Mouse (Mus musculus) embryonic facial prominence, embryonic 10.5 days (tissue): ENCODE data around the gene Tbc1d14. TPM values are rescaled to one million over a fixed set of nuclear protein-coding genes. Genes with fewer than 3 reads are reported as not detected.

Source experiments
- DNase-seq: peaks from one replicate; pipeline ENCODE4 v3.0.0-alpha.2; 2017; ENCODE audit warnings: low spot score
- H3K27ac ChIP-seq: fragments of 300-500 bp; sonication (generic); replicated peaks from 2 replicates; pipeline ENCODE4 v1.5.1; 2016; ENCODE audit warnings: mild to moderate bottlenecking
- H3K27me3 ChIP-seq: fragments of 300-500 bp; sonication (generic); replicated peaks from 2 replicates; pipeline ENCODE4 v1.6.1; 2016; ENCODE audit warnings: low read depth, mild to moderate bottlenecking; ENCODE audit not compliant: poor library complexity, severe bottlenecking
- H3K36me3 ChIP-seq: fragments of 300-500 bp; sonication (generic); replicated peaks from 2 replicates; pipeline ENCODE4 v1.6.1; 2016; ENCODE audit warnings: mild to moderate bottlenecking, moderate library complexity
- H3K4me1 ChIP-seq: fragments of 300-500 bp; sonication (generic); 2 replicates; pipeline ENCODE4 v1.6.1; 2016
- H3K4me3 ChIP-seq: fragments of 300-500 bp; sonication (generic); 2 replicates; pipeline ENCODE4 v1.5.1; 2016; ENCODE audit warnings: mild to moderate bottlenecking, moderate library complexity
- H3K9me3 ChIP-seq: fragments of 300-500 bp; sonication (generic); 2 replicates; pipeline ENCODE4 v1.6.1; 2016; ENCODE audit warnings: mild to moderate bottlenecking
- WGBS: fragments of 180-500 bp; shearing (Covaris S2); methylation state at CpG from one replicate; pipeline ENCODE4 v1.1.7; 2016; 5-methylcytosine and 5-hydroxymethylcytosine counted together
- polyA plus RNA-seq: library from polyadenylated mRNA; unstranded; fragments of >200 nt; fragmentation: Nextera tagmentation; extraction: Ambion mirVana; gene quantifications from 2 replicates; pipeline ENCODE4 v1.2.1, GENCODE M21; 2016

The Tbc1d14 gene
- polyA plus RNA-seq, 1 experiment from 2014 or later, result 39.9 TPM

DNA sequence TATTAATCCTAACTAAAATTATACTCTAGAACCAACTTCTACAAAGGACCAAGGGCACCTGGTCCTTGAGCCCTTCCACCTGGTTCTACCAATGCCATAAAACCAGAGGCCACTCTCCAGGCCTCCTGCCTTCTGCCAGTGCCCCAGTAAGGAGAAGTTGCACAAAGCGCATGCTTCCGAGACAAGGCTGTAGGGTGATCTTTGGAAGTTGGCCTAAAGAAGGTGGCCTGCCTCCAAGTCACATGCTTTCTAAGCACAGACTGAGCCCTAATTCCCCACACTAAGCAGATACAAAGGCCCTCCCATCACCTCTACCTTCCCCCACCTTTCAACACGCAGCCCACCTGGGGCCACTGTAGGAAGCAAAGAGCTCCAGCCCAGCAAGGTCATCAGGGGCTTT is 17.8 kb downstream of the Tbc1d14 start:
- WGBS, result 83% methylated on average over 3 of the region's 3 CpGs
- Histone ChIP-seq H3K4me1 (peaks cover 31% of the 10 kb centered on the region), H3K36me3 (peaks cover 16% of the 10 kb centered on the region), H3K27me3 (no peaks in the 10 kb centered on the region; the same call in 1 of the 2 replicates), H3K9me3 (no peaks in the 10 kb centered on the region), H3K27ac (no peak overlapping the region), H3K4me3 (no peak overlapping the region)
- DNase-seq, result no peak

DNA sequence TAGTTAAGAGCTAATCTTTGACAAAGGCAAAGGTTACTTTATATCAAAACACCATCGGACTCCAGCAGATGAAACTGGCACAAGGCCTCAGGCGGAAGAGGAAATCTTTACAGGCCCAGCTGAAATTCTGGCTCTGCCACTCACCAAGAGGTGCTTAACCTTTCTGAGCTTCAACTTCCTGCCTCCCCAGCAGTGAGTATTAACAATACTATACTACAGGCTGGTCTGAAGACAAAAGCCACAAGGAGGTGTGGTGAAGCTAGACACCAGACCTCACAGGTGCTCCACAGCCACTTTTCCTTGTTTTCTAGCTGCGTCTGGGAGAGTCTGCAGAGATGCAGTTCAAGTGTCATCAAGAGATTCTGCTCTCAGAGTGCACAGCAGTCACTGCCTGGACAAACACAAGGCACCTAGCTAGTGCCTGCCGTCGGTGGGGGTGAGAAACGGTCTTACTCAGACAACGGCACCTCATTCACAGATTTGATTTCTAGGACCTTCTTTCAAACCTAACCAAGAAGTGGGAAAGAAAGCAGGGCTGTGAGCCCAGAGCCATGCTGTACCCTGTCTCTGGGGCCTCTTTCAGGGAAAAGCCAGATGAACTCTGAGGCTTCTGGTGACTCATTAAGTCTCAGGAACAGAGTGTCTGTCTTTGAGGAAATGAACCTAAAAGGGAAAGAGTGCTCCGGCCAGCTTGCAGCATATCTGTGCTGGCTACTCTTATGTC is 18.8 kb downstream of the Tbc1d14 start:
- WGBS, result 55% methylated on average over 8 of the region's 8 CpGs

DNA sequence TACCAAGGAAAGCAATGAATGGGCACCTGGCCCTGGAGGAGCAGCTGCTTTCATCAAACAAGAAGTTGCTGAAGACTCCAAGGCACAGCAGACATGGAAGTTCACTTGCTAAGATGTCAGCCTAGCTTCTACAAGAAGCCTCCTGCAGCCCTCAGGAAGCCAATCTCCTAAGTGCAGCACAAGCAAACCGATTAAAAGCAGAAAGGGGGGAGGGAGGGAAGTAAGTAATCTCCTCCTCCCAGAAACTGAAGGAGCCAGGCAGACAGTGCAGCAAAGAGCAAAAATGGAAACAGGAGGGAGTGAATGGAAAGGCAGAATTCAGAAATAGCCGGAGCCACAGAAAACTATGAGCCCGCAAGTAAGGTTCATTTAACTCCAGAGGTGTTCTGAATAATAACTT is 19.7 kb downstream of the Tbc1d14 start:
- Histone ChIP-seq H3K27ac (no peak overlapping the region), H3K9me3 (no peaks in the 10 kb centered on the region), H3K4me3 (no peak overlapping the region), H3K4me1 (peaks cover 29% of the 10 kb centered on the region), H3K27me3 (no peaks in the 10 kb centered on the region), H3K36me3 (peaks cover 21% of the 10 kb centered on the region)
- WGBS, result 57% methylated on average over 3 of the region's 3 CpGs
- DNase-seq, result no peak

More for the DNA sequence above, 18.8 kb downstream of the Tbc1d14 start:
- peaks cover 24% of the 10 kb centered on the region for H3K4me1 ChIP-seq
- no peak for DNase-seq
- no peaks in the 10 kb centered on the region for H3K27me3 ChIP-seq
- no peak overlapping the region for H3K4me3 ChIP-seq
- H3K9me3 ChIP-seq, result no peaks in the 10 kb centered on the region
- H3K36me3 ChIP-seq, result peaks cover 21% of the 10 kb centered on the region
- no peak overlapping the region for H3K27ac ChIP-seq

DNA sequence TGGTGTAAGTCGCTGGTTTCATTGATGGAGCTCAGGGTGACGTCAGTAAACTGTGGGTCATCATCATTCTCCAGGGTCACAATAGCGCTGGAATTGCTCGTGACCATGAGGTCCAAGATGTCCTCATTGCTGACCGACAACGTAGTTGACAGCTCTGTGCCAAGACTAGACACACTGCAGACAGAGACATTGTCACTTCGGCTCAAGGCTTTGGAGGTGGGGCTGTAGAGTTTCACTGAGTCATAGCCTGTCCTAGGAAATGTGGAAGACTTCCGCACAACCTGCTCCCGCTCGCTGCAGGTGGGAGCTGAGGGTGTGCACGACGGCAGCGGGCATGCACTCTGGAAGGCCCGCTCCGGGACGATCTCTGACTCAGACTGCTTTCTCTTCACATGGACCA is 21.7 kb downstream of the Tbc1d14 start:
- WGBS, result 94% methylated on average over 16 of the region's 16 CpGs
- Histone ChIP-seq H3K27me3 (no peaks in the 10 kb centered on the region), H3K36me3 (peaks cover 21% of the 10 kb centered on the region), H3K27ac (no peak overlapping the region), H3K4me1 (peaks cover 44% of the 10 kb centered on the region), H3K9me3 (no peaks in the 10 kb centered on the region), H3K4me3 (no peak overlapping the region)
- DNase-seq, result no peak

DNA sequence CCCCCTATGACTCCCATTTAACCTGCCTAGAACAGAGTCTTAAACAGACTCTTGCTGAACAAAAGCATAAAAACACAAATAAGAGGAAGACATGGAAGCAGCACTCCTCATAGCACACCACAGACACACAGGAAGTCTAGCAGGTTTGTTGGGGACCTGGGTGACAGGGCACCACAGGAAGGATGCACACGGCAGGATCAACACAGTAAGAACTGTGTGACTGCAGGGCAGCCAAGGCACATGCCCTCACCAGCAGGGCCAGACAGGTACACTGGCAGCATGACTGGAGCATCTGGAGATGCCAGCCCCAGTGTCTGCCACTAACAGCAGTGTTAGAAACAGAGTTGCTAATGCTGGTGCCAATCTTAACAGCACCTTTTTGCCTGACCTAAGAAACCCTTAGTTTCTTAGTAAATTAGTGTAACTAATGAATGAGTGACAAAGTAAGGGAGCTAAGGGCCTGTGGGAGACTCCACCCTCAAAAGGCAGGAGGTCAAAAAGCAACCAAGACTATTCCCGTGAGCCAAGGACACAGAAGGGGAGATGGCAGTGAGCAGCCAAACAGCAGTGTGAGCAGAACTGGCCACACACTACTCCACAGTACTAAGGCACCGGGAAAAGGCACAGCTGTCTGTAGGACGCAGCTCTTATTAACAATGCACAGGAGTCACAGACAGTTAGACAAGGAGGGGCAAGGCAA is 22.4 kb downstream of the Tbc1d14 start:
- no peak overlapping the region for H3K4me3 ChIP-seq
- H3K27ac ChIP-seq, result no peak overlapping the region
- peaks cover 21% of the 10 kb centered on the region for H3K36me3 ChIP-seq
- no peak for DNase-seq
- no peaks in the 10 kb centered on the region for H3K27me3 ChIP-seq
- no peaks in the 10 kb centered on the region for H3K9me3 ChIP-seq
- H3K4me1 ChIP-seq, result peaks cover 44% of the 10 kb centered on the region
- 87% methylated on average over 4 of the region's 4 CpGs for WGBS

DNA sequence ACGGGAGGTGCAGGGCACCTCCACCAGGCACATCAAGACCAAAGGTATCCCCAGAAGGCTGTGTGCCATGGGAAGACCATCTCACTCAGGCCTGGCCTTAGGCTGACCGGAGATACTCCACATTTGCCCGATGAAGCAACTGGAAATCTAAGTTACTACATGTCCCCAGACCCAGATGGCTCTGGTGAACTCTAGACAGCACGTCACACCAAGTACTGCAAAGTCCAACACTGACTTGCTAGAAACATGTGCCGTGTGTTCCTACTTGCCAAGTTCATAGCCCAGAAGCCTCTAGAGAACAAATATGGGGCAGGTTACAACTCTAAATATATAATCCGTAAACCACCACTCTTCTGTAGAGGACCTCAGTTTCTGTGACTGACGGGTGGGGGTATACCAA is 23.0 kb downstream of the Tbc1d14 start:
- no peaks in the 10 kb centered on the region for H3K27me3 ChIP-seq

DNA sequence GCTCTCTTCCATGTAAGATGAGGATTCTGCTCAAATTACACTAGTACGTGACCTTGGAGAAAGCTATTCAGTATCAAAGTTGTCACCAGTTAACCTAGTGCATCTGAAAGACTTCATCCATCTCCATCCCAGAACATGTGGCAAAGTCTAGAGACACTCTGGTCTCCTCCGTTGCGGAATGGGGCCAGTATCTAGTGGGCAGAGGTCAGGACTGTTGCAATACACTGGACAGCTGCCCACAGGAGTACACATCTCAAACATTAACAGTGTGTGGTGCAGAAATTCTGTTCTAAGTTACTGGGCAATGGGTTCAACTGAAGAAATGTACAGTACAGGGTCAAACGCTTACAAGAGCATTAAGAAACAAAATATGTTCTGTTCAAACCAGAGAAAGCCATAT is 25.0 kb downstream of the Tbc1d14 start:
- Histone ChIP-seq H3K36me3 (peaks cover 21% of the 10 kb centered on the region), H3K9me3 (no peaks in the 10 kb centered on the region), H3K4me1 (peaks cover 22% of the 10 kb centered on the region), H3K27me3 (no peaks in the 10 kb centered on the region), H3K27ac (no peak overlapping the region), H3K4me3 (no peak overlapping the region)
- DNase-seq, result no peak
- 73% methylated on average over 4 of the region's 4 CpGs for WGBS

More for the DNA sequence above, 23.0 kb downstream of the Tbc1d14 start:
- no peaks in the 10 kb centered on the region for H3K9me3 ChIP-seq
- H3K4me3 ChIP-seq, result no peak overlapping the region
- no peak for DNase-seq
- H3K36me3 ChIP-seq, result peaks cover 21% of the 10 kb centered on the region
- H3K27ac ChIP-seq, result no peak overlapping the region
- WGBS, result 91% methylated on average over 7 of the region's 7 CpGs
- H3K4me1 ChIP-seq, result peaks cover 40% of the 10 kb centered on the region

DNA sequence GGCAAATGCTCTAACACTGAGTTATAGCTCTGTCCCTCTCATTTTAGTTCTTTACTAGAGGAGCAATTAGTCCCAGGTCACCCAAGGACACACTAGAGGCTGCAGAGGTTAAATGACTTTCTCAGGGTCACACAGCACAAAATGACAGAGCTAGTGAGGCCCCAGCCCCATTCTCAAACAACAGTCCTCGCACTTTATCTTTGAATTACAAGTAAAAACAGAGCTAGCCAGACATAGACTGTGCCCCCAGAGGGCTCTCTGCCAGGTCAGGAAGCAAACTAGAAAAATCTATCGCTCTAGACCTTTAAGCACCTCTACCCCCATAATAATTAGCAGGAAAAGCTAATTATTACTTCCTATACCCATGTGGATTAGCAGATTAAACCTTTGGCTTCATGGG is 25.4 kb downstream of the Tbc1d14 start:
- 55% methylated on average over 2 of the region's 2 CpGs for WGBS
- peaks cover 21% of the 10 kb centered on the region for H3K36me3 ChIP-seq
- no peaks in the 10 kb centered on the region for H3K9me3 ChIP-seq
- no peak for DNase-seq
- H3K4me1 ChIP-seq, result peaks cover 20% of the 10 kb centered on the region
- no peak overlapping the region for H3K4me3 ChIP-seq
- H3K27ac ChIP-seq, result no peak overlapping the region
- no peaks in the 10 kb centered on the region for H3K27me3 ChIP-seq

DNA sequence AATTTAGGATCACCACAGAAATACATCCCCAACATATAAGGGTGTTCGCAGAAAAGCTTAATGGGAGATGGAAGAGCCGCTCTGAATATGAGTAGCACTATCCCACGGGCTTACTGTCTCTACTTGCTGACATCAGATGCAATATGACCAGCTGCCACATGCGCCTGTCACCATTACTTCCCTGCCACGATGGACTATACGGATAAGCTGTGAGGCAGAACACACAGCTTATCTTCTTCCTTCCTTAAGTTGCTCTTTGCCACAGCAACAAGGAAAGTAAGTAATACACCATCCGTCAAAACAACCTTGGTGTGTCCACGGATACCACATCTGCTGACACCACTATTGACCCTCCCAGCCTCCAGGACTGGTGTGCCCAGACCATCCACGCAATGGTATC is 28.5 kb downstream of the Tbc1d14 start:
- 89% methylated on average over 9 of the region's 9 CpGs for WGBS
- no peak overlapping the region for H3K27ac ChIP-seq

DNA sequence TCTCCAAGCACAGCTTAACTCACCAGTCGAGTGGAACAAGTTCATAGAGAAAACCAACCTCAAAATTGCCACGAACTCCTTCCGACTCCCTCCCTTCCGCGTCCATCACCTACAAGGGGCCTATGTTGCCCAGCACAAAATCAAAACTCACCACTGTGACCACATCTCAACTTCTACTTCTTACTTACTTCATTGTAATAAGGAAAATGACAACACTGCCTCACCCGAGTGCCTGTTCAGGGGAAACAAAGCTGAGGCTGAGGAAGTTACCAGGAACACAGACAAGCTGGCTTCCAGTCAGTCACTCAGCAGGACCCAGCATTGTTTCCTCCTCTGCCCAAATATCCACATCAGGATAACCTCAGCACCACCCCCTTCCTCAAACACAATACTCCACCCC is 29.3 kb downstream of the Tbc1d14 start:
- peaks cover 23% of the 10 kb centered on the region for H3K4me1 ChIP-seq
- 85% methylated on average over 6 of the region's 6 CpGs for WGBS
- H3K27me3 ChIP-seq, result no peaks in the 10 kb centered on the region
- no peaks in the 10 kb centered on the region for H3K9me3 ChIP-seq
- no peaks in the 10 kb centered on the region for H3K36me3 ChIP-seq
- DNase-seq, result no peak
- no peak overlapping the region for H3K4me3 ChIP-seq
- H3K27ac ChIP-seq, result no peak overlapping the region

More for the DNA sequence above, 28.5 kb downstream of the Tbc1d14 start:
- Histone ChIP-seq H3K27me3 (no peaks in the 10 kb centered on the region), H3K9me3 (no peaks in the 10 kb centered on the region), H3K4me1 (peaks cover 24% of the 10 kb centered on the region), H3K4me3 (no peak overlapping the region), H3K36me3 (no peaks in the 10 kb centered on the region)
- DNase-seq, result no peak

DNA sequence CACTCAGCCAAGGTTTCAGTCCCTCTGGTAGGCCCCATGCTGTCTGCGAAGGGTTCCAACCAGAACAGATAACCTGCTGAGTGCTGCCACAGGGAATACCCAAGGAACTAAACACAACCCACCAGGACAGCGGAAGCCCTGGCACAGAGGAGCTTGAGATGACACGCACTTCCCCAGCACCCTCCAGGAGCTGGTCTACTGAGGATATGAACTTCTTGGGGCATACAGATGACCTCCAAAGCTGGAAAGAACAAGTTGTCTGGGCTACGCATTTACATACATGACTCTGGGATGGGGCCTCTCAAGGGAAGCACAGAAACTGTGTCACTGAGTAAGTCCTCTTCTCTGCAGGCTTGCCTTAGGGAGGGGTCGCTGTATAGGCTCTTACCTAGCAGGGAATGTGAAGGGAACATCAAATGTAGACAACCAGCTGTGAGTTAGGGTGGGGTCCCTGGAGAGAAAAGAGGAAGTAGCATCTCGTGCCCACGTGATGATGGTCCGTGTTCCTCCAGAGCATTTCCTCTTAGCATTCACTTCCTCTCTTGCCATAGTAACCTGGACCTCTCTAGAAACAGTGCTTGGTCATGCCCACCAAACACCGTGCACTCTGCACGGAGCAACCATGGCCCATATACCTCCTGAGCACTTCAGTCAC is 30.2 kb downstream of the Tbc1d14 start:
- no peak for DNase-seq
- Histone ChIP-seq H3K4me3 (no peak overlapping the region), H3K36me3 (no peaks in the 10 kb centered on the region), H3K27ac (no peak overlapping the region), H3K9me3 (no peaks in the 10 kb centered on the region), H3K4me1 (peaks cover 15% of the 10 kb centered on the region), H3K27me3 (no peaks in the 10 kb centered on the region)
- 92% methylated on average over 10 of the region's 10 CpGs for WGBS

DNA sequence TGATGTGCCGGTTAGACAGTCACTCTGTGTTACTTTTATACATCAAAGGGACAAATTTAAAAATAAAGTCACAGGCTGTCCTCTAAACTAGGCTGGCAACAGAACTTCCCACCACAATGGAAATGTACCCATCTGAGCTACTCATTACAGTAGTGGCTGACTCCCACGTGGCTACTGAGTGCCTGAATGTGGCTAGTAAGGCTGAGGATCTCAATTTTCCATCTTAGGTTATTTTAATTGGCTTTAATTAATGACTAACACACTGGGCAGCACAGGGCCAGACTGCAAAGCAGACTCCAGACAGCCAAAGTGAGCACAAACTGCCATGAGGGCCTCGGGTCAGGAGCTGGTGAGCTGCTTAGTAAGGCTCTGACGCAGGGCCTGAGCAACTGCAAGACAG is 31.6 kb downstream of the Tbc1d14 start:
- no peaks in the 10 kb centered on the region for H3K9me3 ChIP-seq
- no peak overlapping the region for H3K4me3 ChIP-seq
- H3K27me3 ChIP-seq, result no peaks in the 10 kb centered on the region
- no peak for DNase-seq
- H3K4me1 ChIP-seq, result 0 out of 2 replicates have a peak, but pooled peaks cover 10% of the 10 kb centered on the region
- no peak overlapping the region for H3K27ac ChIP-seq
- 86% methylated on average over 4 of the region's 4 CpGs for WGBS
- no peaks in the 10 kb centered on the region for H3K36me3 ChIP-seq
